ENCODE assay signal across 10 mouse cellular contexts in genomic region chrX:36830271-36830670, GRCm38 (mm10). TPM values are rescaled to one million over a fixed set of nuclear protein-coding genes. Genes with fewer than 3 reads are reported as not detected.
A peak's percentile ranks its signal among the peaks of the same experiment; 100 is the strongest.
DNase-seq lines count a peak whose midpoint lies in the region; ATAC-seq lines count a peak whose summit lies in the region.
"Had no signal": no experiment of that assay in that cellular context is flagged by ENCODE, and none has a peak within 500 bp of the region (broad histone marks: within the 10 kb centered on the region; RNA-seq: fewer than 3 reads in every experiment).

No protein-coding gene starts in this region.

- intact Hi-C loops in heart, postnatal 14 days (cut with DNase I): loop anchor here (5.0 kb wide), 2 partner anchors 72 to 192 kb away; partner anchors contain the start of gene Nkrf

- ATAC-seq in hindbrain, embryonic 11.5 days (ENCODE audit: low FRiP score): no peak

- WGBS in hindbrain, embryonic 11.5 days: 40% methylated on average over 5 of the region's 5 CpGs

- no peak overlapping the region for H3K4me2 ChIP-seq in hindbrain, embryonic 11.5 days (replicated peaks; ENCODE audit: low read depth, low read length)
- H3K4me2 ChIP-seq: embryonic facial prominence, embryonic 13.5 days had no signal

- no peaks in the 10 kb centered on the region for H3K4me1 ChIP-seq in hindbrain, embryonic 11.5 days (replicated peaks; ENCODE audit: control insufficient read depth, insufficient read depth, low read length)
- H3K4me1 ChIP-seq: embryonic facial prominence, embryonic 13.5 days had no signal

- H3K27ac ChIP-seq in hindbrain, embryonic 11.5 days (ENCODE audit: low read depth, low read length): no peak overlapping the region
- H3K27ac ChIP-seq: embryonic facial prominence, embryonic 13.5 days; macrophage had no signal

- H3K9ac ChIP-seq in hindbrain, embryonic 11.5 days (ENCODE audit: low read depth, low read length): no peak overlapping the region
- H3K9ac ChIP-seq: embryonic facial prominence, embryonic 13.5 days had no signal

- no peaks in the 10 kb centered on the region for H3K27me3 ChIP-seq in hindbrain, embryonic 11.5 days (ENCODE audit: control insufficient read depth, insufficient read depth, low read length)
- H3K27me3 ChIP-seq: embryonic facial prominence, embryonic 13.5 days had no signal

- H3K9me3 ChIP-seq in hindbrain, embryonic 11.5 days (ENCODE audit: control insufficient read depth, low read length): no peaks in the 10 kb centered on the region
- H3K9me3 ChIP-seq: embryonic facial prominence, embryonic 13.5 days had no signal

- peak; percentile 39 for DNase-seq in embryo, embryonic 10 days (ENCODE audit: low spot score)
- no peak for DNase-seq in embryo, embryonic 9.5 days (ENCODE audit: extremely low spot score)
- DNase-seq in urinary bladder, postnatal 10 days (ENCODE audit: low spot score): peak; percentile 11
- no peak for DNase-seq in urinary bladder, adult 2 months (ENCODE audit: low spot score)
- DNase-seq in heart, postnatal 14 days: peak; percentile 49 to 67
- peak; percentile 64 for DNase-seq in lung, postnatal 36 days
- no peak for DNase-seq in hindbrain, embryonic 11.5 days (ENCODE audit: low spot score)
- DNase-seq in left cerebral cortex, adult 18-20 months (ENCODE audit: low spot score in 2 of 2): no peak

- no peaks in the 10 kb centered on the region for H3K36me3 ChIP-seq in hindbrain, embryonic 11.5 days (ENCODE audit: control insufficient read depth, insufficient read depth, low read length)
- H3K36me3 ChIP-seq: embryonic facial prominence, embryonic 13.5 days had no signal

- H3K4me3 ChIP-seq in hindbrain, embryonic 11.5 days (ENCODE audit: low read depth, low read length): no peak overlapping the region
- H3K4me3 ChIP-seq: embryonic facial prominence, embryonic 13.5 days had no signal

RNA-seq across cellular contexts. Expression of gene Slc25a5, which starts 34.8 kb away (rescaled TPM):
- polyA plus RNA-seq in urinary bladder, adult 2 months (2012; rRNA removed): 445 and 526 TPM in 2 replicates
- 100 to 1,000 TPM; 545 to 681 TPM for total RNA-seq in heart, postnatal 14 days (2021)
- 838 and 896 TPM in 2 replicates for polyA plus RNA-seq in hindbrain, embryonic 11.5 days (2014; fragmentation: Nextera tagmentation; extraction: Ambion mirVana)
- total RNA-seq in left cerebral cortex, adult 18-20 months (2021): 100 to 1,000 TPM; 315 to 349 TPM

RNA-seq across cellular contexts. Expression of gene Ube2a, which starts 43.4 kb away (rescaled TPM):
- 43.4 and 45.0 TPM in 2 replicates for polyA plus RNA-seq in urinary bladder, adult 2 months (2012; rRNA removed)
- total RNA-seq in heart, postnatal 14 days (2021): 10 to 100 TPM; 75.9 to 77.4 TPM
- polyA plus RNA-seq in hindbrain, embryonic 11.5 days (2014; fragmentation: Nextera tagmentation; extraction: Ambion mirVana): 123 and 138 TPM in 2 replicates
- 10 to 100 TPM; 44.1 to 50.3 TPM for total RNA-seq in left cerebral cortex, adult 18-20 months (2021)

RNA-seq across cellular contexts. Expression of gene C330007P06Rik, which starts 43.6 kb away (rescaled TPM):
- 15.9 and 19.7 TPM in 2 replicates for polyA plus RNA-seq in urinary bladder, adult 2 months (2012; rRNA removed)
- 10 to 100 TPM; 16.3 to 17.4 TPM for total RNA-seq in heart, postnatal 14 days (2021)
- polyA plus RNA-seq in hindbrain, embryonic 11.5 days (2014; fragmentation: Nextera tagmentation; extraction: Ambion mirVana): 38.9 and 41.4 TPM in 2 replicates
- total RNA-seq in left cerebral cortex, adult 18-20 months (2021): 10 to 100 TPM; 36.9 to 39.0 TPM

Comparison
In these comparisons a context has a peak if more than half of its experiments do, and no peak if none do; other contexts are left out.
1. DNase-seq: peak in embryo, embryonic 10 days (single experiment), urinary bladder, postnatal 10 days (single experiment), heart, postnatal 14 days (2 of 2) and lung, postnatal 36 days (single experiment); none in embryo, embryonic 9.5 days (single experiment), urinary bladder, adult 2 months (single experiment), hindbrain, embryonic 11.5 days (single experiment) and left cerebral cortex, adult 18-20 months (0 of 2).